Comparison of ENCODE assay signal across 8 mouse cellular contexts in the genomic region with DNA sequence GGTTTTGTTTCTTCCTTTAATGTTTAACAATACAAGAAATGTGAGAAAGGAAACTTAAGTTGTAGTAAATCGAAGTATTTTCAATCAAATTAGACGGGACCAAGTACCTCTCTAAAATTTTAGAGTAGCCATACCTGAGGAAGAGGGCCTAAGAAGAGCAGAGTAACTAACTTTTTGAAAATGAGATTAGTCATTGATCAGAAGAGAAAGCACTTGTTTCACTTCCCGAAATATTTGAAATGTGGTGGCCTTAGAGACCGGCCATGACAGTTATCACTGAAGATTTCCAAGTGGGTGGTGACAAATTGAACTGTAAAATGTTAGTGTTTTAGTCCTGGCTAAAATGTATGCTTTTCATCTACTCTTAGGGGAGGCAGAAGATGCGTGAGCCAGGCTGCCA. TPM values are rescaled to one million over a fixed set of nuclear protein-coding genes. Genes with fewer than 3 reads are reported as not detected.
A peak's percentile ranks its signal among the peaks of the same experiment; 100 is the strongest.
DNase-seq lines count a peak whose midpoint lies in the region; ATAC-seq lines count a peak whose summit lies in the region.

No protein-coding gene starts in this region.

- H3K4me1 ChIP-seq in kidney, embryonic 14.5 days (ENCODE audit: control insufficient read depth, insufficient read depth, low read length): peaks cover 19% of the 10 kb centered on the region
- peaks cover 3% of the 10 kb centered on the region; the same call in 1 of the 2 replicates for H3K4me1 ChIP-seq in forebrain, embryonic 11.5 days (replicated peaks; ENCODE audit: control insufficient read depth, insufficient read depth, low read length)
- H3K4me1 ChIP-seq in limb, embryonic 12.5 days (replicated peaks): peaks cover 23% of the 10 kb centered on the region
- peaks cover 14% of the 10 kb centered on the region for H3K4me1 ChIP-seq in neural tube, embryonic 12.5 days

- no peaks in the 10 kb centered on the region for H3K27me3 ChIP-seq in kidney, embryonic 14.5 days (ENCODE audit: control insufficient read depth, insufficient read depth, low read length)
- no peaks in the 10 kb centered on the region for H3K27me3 ChIP-seq in forebrain, embryonic 11.5 days (ENCODE audit: control insufficient read depth, insufficient read depth, low read length)
- H3K27me3 ChIP-seq in limb, embryonic 12.5 days: no peaks in the 10 kb centered on the region
- H3K27me3 ChIP-seq in neural tube, embryonic 12.5 days (replicated peaks): no peaks in the 10 kb centered on the region

- H3K9ac ChIP-seq in kidney, embryonic 14.5 days (ENCODE audit: low read depth, low read length): peak overlapping the region; percentile 57
- H3K9ac ChIP-seq in forebrain, embryonic 11.5 days (ENCODE audit: low read length): no peak overlapping the region; the same call in 1 of the 2 replicates
- peak overlapping the region; percentile 52; the same call in 1 of the 2 replicates for H3K9ac ChIP-seq in limb, embryonic 12.5 days (replicated peaks)
- H3K9ac ChIP-seq in neural tube, embryonic 12.5 days: no peak overlapping the region

- H3K36me3 ChIP-seq in kidney, embryonic 14.5 days (ENCODE audit: control insufficient read depth, insufficient read depth, low read length): no peaks in the 10 kb centered on the region
- no peaks in the 10 kb centered on the region; the same call in 1 of the 2 replicates for H3K36me3 ChIP-seq in forebrain, embryonic 11.5 days (ENCODE audit: control insufficient read depth, insufficient read depth, low read length)
- 0 out of 2 replicates have a peak, but pooled peaks cover 2% of the 10 kb centered on the region for H3K36me3 ChIP-seq in limb, embryonic 12.5 days
- no peaks in the 10 kb centered on the region for H3K36me3 ChIP-seq in neural tube, embryonic 12.5 days

- no peak; the same call in 1 of the 2 replicates for ATAC-seq in kidney, embryonic 14.5 days (ENCODE audit: low FRiP score, low TSS enrichment)
- no peak for ATAC-seq in forebrain, embryonic 11.5 days (replicated peaks; ENCODE audit: low FRiP score)
- no peak for ATAC-seq in limb, embryonic 12.5 days (ENCODE audit: insufficient number of reproducible peaks, insufficient read depth, low FRiP score, low TSS enrichment, low read depth)
- no peak for ATAC-seq in neural tube, embryonic 12.5 days (ENCODE audit: low FRiP score, low read depth)

- H3K27ac ChIP-seq in kidney, embryonic 14.5 days (ENCODE audit: low read depth, low read length): no peak overlapping the region; the same call in 1 of the 2 replicates
- H3K27ac ChIP-seq in forebrain, embryonic 11.5 days (ENCODE audit: low read depth, low read length): no peak overlapping the region
- no peak overlapping the region for H3K27ac ChIP-seq in limb, embryonic 12.5 days
- no peak overlapping the region for H3K27ac ChIP-seq in neural tube, embryonic 12.5 days

- H3K4me3 ChIP-seq in kidney, embryonic 14.5 days (ENCODE audit: low read length): peak overlapping the region; percentile 30; the same call in 1 of the 2 replicates
- peak overlapping the region; percentile 12; the same call in 1 of the 2 replicates for H3K4me3 ChIP-seq in forebrain, embryonic 11.5 days (ENCODE audit: low read depth, low read length)
- H3K4me3 ChIP-seq in limb, embryonic 12.5 days (replicated peaks): peak overlapping the region; percentile 29
- no peak overlapping the region; the same call in 1 of the 2 replicates for H3K4me3 ChIP-seq in neural tube, embryonic 12.5 days

- H3K4me2 ChIP-seq in kidney, embryonic 14.5 days (replicated peaks; ENCODE audit: low read depth, low read length): peak overlapping the region; percentile 50
- peak overlapping the region; percentile 52 for H3K4me2 ChIP-seq in forebrain, embryonic 11.5 days (ENCODE audit: low read depth, low read length, severe bottlenecking)
- H3K4me2 ChIP-seq in limb, embryonic 12.5 days: peak overlapping the region; percentile 57
- peak overlapping the region; percentile 65 for H3K4me2 ChIP-seq in neural tube, embryonic 12.5 days (replicated peaks)

- DNase-seq in kidney, adult 18-20 months: no peak
- no peak for DNase-seq in forebrain, embryonic 11.5 days (ENCODE audit: low spot score)
- no peak for DNase-seq in adrenal gland, postnatal 10 days
- DNase-seq in cerebellum, adult 11-12 months: no peak
- no peak for DNase-seq in urinary bladder, postnatal 10 days (ENCODE audit: low spot score)

- 42% methylated on average over 5 of the region's 5 CpGs for WGBS in kidney, embryonic 14.5 days
- 42% methylated on average over 5 of the region's 5 CpGs for WGBS in forebrain, embryonic 11.5 days
- WGBS in limb, embryonic 12.5 days: 50% methylated on average over 5 of the region's 5 CpGs
- WGBS in neural tube, embryonic 12.5 days: 64% methylated on average over 5 of the region's 5 CpGs

- H3K9me3 ChIP-seq in kidney, embryonic 14.5 days (ENCODE audit: control insufficient read depth, low read length): no peaks in the 10 kb centered on the region
- no peaks in the 10 kb centered on the region for H3K9me3 ChIP-seq in forebrain, embryonic 11.5 days (ENCODE audit: control insufficient read depth, low read length)
- no peaks in the 10 kb centered on the region for H3K9me3 ChIP-seq in limb, embryonic 12.5 days
- H3K9me3 ChIP-seq in neural tube, embryonic 12.5 days: no peaks in the 10 kb centered on the region

RNA-seq across cellular contexts. Expression of a gene that starts 59.9 kb away (rescaled TPM):
- 87.7 and 98.5 TPM in 2 replicates for polyA plus RNA-seq in kidney, embryonic 14.5 days (2014; fragmentation: Nextera tagmentation; extraction: Ambion mirVana)
- 57.7 and 63.1 TPM in 2 replicates for polyA plus RNA-seq in forebrain, embryonic 11.5 days (2014; fragmentation: Nextera tagmentation; extraction: Ambion mirVana)
- 117 and 122 TPM in 2 replicates for polyA plus RNA-seq in limb, embryonic 12.5 days (2016; fragmentation: Nextera tagmentation; extraction: Ambion mirVana)
- polyA plus RNA-seq in neural tube, embryonic 12.5 days (2016; fragmentation: Nextera tagmentation; extraction: Ambion mirVana): 38.7 and 40.6 TPM in 2 replicates
- total RNA-seq in adrenal gland, postnatal 10 days (2021): 10 to 100 TPM; 90.0 to 93.5 TPM

Comparison
In these comparisons a context has a peak if more than half of its experiments do, and no peak if none do; other contexts are left out.
1. H3K9ac ChIP-seq: peak in kidney, embryonic 14.5 days (single experiment) and limb, embryonic 12.5 days (single experiment); none in forebrain, embryonic 11.5 days (single experiment) and neural tube, embryonic 12.5 days (single experiment).
2. Peak in every context shown above with its lines, with median percentiles within 50 percentile points of each other: H3K4me2 ChIP-seq.